Mouse (Mus musculus) kidney, postnatal 0 days (tissue): ENCODE data around the gene Tcl1. TPM values are rescaled to one million over a fixed set of nuclear protein-coding genes. Genes with fewer than 3 reads are reported as not detected.
"Not testable (repeated sequence)": the region's sequence is repeated elsewhere in the genome, so short reads cannot be mapped to it uniquely, and the experiment has no call there.

ENCODE experiments used
- ATAC-seq: fragments of 200-750 bp; cut with Nextera tagmentation; replicated peaks from 2 replicates; pipeline ENCODE4 v1.8.0; 2017; ENCODE audit warnings: low read depth, moderate number of reproducible peaks, moderate TSS enrichment, moderate library complexity; ENCODE audit not compliant: low FRiP score
- DNase-seq: peaks from one replicate; pipeline ENCODE4 v3.0.0-alpha.2; 2016; ENCODE audit warnings: low spot score
- H3K27ac ChIP-seq: fragments of 300-500 bp; sonication (generic); 2 replicates; pipeline ENCODE4 v1.5.1; 2014; ENCODE audit warnings: mild to moderate bottlenecking
- H3K27me3 ChIP-seq: fragments of 300-500 bp; sonication (generic); 2 replicates; pipeline ENCODE4 v1.6.1; 2014; ENCODE audit warnings: low read length, mixed read lengths; ENCODE audit not compliant: insufficient read depth
- H3K36me3 ChIP-seq: fragments of 300-500 bp; sonication (generic); 2 replicates; pipeline ENCODE4 v1.6.1; 2014; ENCODE audit warnings: low read length, mixed read lengths; ENCODE audit not compliant: insufficient read depth
- H3K4me1 ChIP-seq: fragments of 300-500 bp; sonication (generic); replicated peaks from 2 replicates; pipeline ENCODE4 v1.6.1; 2014; ENCODE audit warnings: antibody characterized with exemption, low read length, mixed read lengths; ENCODE audit not compliant: insufficient read depth
- H3K4me2 ChIP-seq: fragments of 300-500 bp; sonication (generic); 2 replicates; pipeline ENCODE4 v1.6.1; 2014; ENCODE audit warnings: mild to moderate bottlenecking, low read length, moderate library complexity, mixed read lengths
- H3K4me3 ChIP-seq: fragments of 300-500 bp; sonication (generic); replicated peaks from 2 replicates; pipeline ENCODE4 v1.5.1; 2014; ENCODE audit warnings: low read depth, low read length
- H3K9ac ChIP-seq: fragments of 300-500 bp; sonication (generic); 2 replicates; pipeline ENCODE4 v1.6.1; 2014; ENCODE audit warnings: low read depth, low read length
- H3K9me3 ChIP-seq: fragments of 300-500 bp; sonication (generic); replicated peaks from 2 replicates; pipeline ENCODE4 v1.6.1; 2016; ENCODE audit warnings: low read length, inconsistent platforms, mixed read lengths
- CTCF ChIP-seq: IDR thresholded peaks from 2 replicates; pipeline ENCODE4 v1.5.1; 2016; ENCODE audit warnings: antibody characterized with exemption, low read depth, mild to moderate bottlenecking, moderate library complexity
- WGBS: fragments of 180-500 bp; shearing (Covaris S2); extraction: QIAGEN DNeasy Blood & Tissue Kit; methylation state at CpG from one replicate; pipeline ENCODE4 v1.1.7; 2014; 5-methylcytosine and 5-hydroxymethylcytosine counted together
- polyA plus RNA-seq: library from polyadenylated mRNA; unstranded; fragments of >200 nt; fragmentation: Nextera tagmentation; extraction: Ambion mirVana; gene quantifications from 2 replicates; pipeline ENCODE4 v1.2.1, GENCODE M21; 2015

Tcl1 gene
- polyA plus RNA-seq, 1 experiment from 2014 or later, result not detected

DNA sequence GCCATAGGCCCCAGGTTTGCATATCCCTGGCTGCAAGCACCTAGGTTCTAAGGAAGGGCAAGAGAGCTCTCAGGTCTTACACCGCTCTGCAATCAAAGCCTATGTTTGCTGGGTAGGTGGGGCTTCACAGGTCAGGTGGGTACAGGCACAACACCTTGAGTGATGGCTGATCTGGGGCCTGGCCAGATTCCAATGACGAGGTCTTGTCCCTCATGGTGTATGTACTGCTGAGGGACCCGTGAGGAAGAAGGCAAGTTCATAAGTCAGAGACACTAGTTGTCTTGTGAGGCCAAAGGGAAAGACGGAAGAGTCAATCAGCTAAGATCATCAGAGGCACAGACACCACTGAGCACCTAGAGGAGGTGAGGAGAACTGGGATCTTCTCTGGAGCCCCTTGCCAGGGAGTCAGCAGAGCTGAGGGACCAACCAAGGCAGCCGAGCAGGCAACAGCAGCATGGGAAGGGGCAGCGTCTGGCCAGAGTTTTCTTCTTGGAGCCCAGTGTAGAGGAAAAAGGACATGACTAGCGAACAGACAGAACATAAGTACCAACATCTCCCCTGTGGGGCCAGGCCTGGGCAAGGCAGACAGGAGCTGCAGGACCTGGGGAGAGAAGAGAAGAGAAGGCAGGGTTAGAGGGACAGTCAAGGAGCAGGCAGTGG, 5.4 kb downstream of the Tcl1 start:
- ATAC-seq (no peak), DNase-seq (no peak)
- H3K36me3 ChIP-seq, result no peaks in the 10 kb centered on the region
- no peaks in the 10 kb centered on the region for H3K9me3 ChIP-seq
- no peak overlapping the region for H3K4me3 ChIP-seq
- H3K27me3 ChIP-seq, result no peaks in the 10 kb centered on the region
- no peak for TF ChIP-seq CTCF
- H3K4me2 ChIP-seq, result no peak overlapping the region
- H3K4me1 ChIP-seq, result no peaks in the 10 kb centered on the region
- no peak overlapping the region for H3K9ac ChIP-seq
- no peak overlapping the region for H3K27ac ChIP-seq
- 89% methylated on average over 7 of the region's 7 CpGs for WGBS

DNA sequence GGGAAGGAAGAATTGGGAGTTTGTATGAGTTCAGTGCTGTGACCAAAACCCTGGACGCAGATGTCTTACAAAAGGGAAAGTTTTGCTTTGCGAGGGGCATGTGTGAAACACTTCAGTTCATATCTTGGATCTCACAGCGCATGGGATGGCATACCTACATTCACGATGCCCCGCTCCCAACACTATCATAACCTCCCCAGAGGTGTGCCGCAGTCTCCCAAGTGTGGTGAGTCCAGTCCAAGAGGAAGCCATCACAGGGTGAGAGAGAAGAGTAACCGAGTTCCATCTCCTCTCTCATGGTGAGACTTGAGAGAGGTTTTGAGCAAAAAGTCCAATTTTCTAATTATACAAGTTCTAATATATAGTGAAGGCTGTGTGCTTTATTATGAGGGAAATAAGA, 13.4 kb downstream of the Tcl1 start:
- DNase-seq (no peak), ATAC-seq (no peak)
- H3K36me3 ChIP-seq, result no peaks in the 10 kb centered on the region
- no peak overlapping the region for H3K4me3 ChIP-seq
- H3K27me3 ChIP-seq, result no peaks in the 10 kb centered on the region
- H3K27ac ChIP-seq, result no peak overlapping the region
- no peaks in the 10 kb centered on the region for H3K9me3 ChIP-seq
- TF ChIP-seq CTCF, result no peak
- H3K9ac ChIP-seq, result no peak overlapping the region
- WGBS, result 96% methylated on average over 7 of the region's 7 CpGs
- no peak overlapping the region for H3K4me2 ChIP-seq
- no peaks in the 10 kb centered on the region for H3K4me1 ChIP-seq

DNA sequence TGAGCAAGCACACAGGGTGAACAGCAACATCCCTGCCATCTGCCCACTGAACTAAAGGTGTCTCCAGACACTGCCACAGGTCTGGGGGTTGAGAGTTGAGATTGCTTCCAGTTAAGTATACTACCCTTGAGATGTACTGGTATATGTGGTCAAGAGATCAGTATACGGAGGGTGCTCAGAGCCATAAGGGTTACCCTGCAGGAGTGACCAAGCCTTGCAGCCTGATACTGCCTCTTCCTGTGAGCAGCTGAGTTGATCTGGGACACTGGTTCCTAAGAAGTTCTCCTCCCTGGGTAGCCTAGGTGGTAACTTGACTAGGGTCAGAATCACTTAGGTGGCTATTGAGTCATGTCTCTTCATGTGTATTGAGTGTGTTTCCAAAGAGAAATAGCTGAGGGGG, 14.2 kb downstream of the Tcl1 start:
- Histone ChIP-seq H3K4me1 (no peaks in the 10 kb centered on the region), H3K9ac (no peak overlapping the region), H3K4me3 (no peak overlapping the region), H3K9me3 (no peaks in the 10 kb centered on the region), H3K4me2 (no peak overlapping the region), H3K36me3 (no peaks in the 10 kb centered on the region), H3K27ac (no peak overlapping the region), H3K27me3 (no peaks in the 10 kb centered on the region)
- WGBS, result 85% methylated on average over 1 of the region's 1 CpGs
- DNase-seq (no peak), ATAC-seq (no peak)
- TF ChIP-seq CTCF, result no peak

DNA sequence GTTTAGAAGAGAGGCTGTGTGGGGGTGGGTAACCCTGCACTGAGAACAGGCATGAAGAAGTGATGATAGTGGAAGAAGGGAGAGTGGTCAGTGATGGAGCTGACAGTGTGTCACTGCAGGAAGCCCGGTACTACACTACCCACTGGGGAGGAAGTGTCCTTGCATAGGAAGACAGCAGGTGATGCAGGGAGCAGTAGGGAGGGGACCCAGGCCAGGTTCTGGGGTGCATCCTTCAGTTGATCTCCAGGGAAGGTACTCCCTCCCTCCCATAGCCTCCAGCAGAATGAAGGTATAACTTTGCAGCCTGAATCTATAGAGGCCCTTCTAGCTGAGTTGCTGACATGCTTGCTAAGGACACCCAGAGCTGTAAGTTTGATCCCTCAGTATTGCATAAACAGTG, 15.5 kb downstream of the Tcl1 start:
- TF ChIP-seq CTCF, result no peak
- Histone ChIP-seq H3K27ac (no peak overlapping the region), H3K9ac (no peak overlapping the region), H3K4me3 (no peak overlapping the region), H3K9me3 (no peaks in the 10 kb centered on the region), H3K27me3 (no peaks in the 10 kb centered on the region), H3K4me2 (no peak overlapping the region), H3K36me3 (no peaks in the 10 kb centered on the region), H3K4me1 (no peaks in the 10 kb centered on the region)
- DNase-seq (no peak), ATAC-seq (no peak)
- 41% methylated on average over 1 of the region's 1 CpGs for WGBS

DNA sequence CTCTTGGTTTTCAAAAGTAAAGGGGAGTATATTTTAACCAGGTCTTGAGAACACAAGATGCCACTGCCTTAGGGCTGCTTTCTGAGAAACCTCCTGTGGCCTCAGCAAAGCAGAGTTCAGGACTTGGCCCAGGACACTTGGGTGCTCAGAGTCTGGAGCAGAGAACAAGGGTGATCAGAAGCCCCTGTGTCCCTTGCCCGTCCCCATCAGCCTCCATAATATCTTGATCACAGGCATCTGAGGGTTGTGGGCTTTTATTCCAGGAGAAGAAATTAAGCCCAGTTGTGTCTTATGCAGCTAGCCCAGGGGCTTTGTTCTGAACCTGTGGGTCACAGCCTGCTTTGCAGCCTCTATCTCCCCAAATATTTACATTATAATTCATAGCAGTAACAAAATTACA, 20.9 kb downstream of the Tcl1 start, which contains the start of gene Tcl1b4:
Tcl1b4 (plus strand) TSS at position 301 of the 400 bp plus-strand sequence.
- not testable (repeated sequence) for H3K4me2 ChIP-seq, H3K4me1 ChIP-seq, H3K9ac ChIP-seq, H3K36me3 ChIP-seq, H3K4me3 ChIP-seq, H3K27ac ChIP-seq, ATAC-seq, H3K27me3 ChIP-seq, H3K9me3 ChIP-seq, DNase-seq
- WGBS, result 65% methylated on average over 1 of the region's 1 CpGs

DNA sequence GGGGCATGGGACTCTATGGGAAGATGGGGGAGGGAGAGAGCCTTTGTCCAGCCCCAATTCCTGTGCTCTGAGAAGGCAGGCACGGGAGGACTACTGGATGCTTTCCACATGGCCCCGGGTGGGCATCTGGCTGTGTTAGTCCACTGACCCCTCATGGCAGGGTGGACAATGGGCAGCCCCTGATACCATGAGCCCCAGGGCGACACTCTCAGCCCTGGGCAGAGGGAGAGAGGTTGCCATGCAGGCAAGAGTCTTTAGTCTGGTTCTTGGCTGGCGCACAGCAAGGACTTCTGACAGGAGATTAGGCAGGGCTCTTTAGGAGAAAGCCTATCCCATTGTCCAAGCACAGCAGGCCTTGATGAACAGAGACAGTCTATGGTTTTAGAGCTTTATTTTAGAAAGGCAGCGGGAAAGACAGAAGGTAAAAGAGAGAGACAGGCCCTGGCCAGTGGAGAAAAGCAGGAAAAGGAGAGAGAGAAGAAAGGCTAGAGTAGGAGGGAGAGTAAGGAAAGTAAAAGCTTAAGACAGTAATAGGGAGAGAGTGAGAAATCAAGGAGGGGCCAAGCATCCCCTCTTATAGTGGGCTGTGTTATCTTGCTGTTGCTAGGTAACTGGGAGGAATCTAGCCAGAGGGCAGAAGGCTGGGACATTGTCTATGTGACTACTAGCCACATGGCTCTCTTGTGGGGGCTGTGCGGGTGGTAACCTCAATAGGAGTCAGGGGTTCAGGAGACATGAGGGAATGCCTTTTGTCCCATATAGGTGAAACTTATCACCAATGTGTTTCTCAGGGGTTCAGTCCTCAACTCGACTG, 22.7 kb downstream of the Tcl1 start:
- H3K4me1 ChIP-seq, H3K4me3 ChIP-seq, H3K9ac ChIP-seq, H3K36me3 ChIP-seq, H3K27me3 ChIP-seq, ATAC-seq, H3K27ac ChIP-seq, H3K9me3 ChIP-seq, H3K4me2 ChIP-seq, DNase-seq: not testable (repeated sequence)
- 69% methylated on average over 7 of the region's 7 CpGs for WGBS

DNA sequence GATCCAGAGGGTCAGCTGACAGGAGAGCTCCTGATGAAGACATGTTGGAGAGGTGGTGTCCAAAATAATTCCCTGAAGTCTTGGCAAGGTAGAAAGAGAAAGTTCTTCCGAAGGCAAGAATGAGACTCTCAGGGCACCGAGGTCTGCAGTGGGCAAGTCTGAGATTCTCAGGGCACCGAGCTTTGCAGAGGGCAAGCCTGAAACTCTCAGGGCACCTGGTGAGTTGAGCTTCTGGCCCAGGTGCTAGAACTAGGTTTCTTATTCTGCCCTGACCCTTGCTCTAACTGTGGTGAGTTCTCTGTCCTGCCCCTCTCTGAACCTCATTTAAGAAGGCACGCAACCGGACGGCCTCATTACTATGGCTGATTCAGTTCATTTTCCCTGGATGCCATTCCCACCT, 31.9 kb downstream of the Tcl1 start, which contains the start of gene Tcl1b3:
Tcl1b3 (plus strand) TSS at position 301 of the 400 bp plus-strand sequence.
- not testable (repeated sequence) for H3K27ac ChIP-seq, H3K36me3 ChIP-seq, H3K4me2 ChIP-seq, H3K9me3 ChIP-seq, ATAC-seq, H3K4me1 ChIP-seq, H3K27me3 ChIP-seq, DNase-seq, H3K9ac ChIP-seq, H3K4me3 ChIP-seq
- WGBS, result 90% methylated on average over 6 of the region's 6 CpGs
